Comparison of ENCODE assay signal across 19 mouse cellular contexts in genomic region chr4:104122364-104122763, GRCm38 (mm10).
A peak's percentile ranks its signal among the peaks of the same experiment; 100 is the strongest.
DNase-seq lines count a peak whose midpoint lies in the region; ATAC-seq and TF ChIP-seq lines count a peak whose summit lies in the region.
"Had no signal": no experiment of that assay in that cellular context is flagged by ENCODE, and none has a peak within 500 bp of the region (broad histone marks: within the 10 kb centered on the region; RNA-seq: fewer than 3 reads in every experiment).

No protein-coding gene starts in this region.

- 47% methylated on average over 1 of the region's 1 CpGs for WGBS in kidney, embryonic 15.5 days

- no peak overlapping the region for H3K9ac ChIP-seq in kidney, embryonic 15.5 days
- H3K9ac ChIP-seq: embryonic facial prominence, embryonic 12.5 days; forebrain, embryonic 15.5 days; heart, embryonic 15.5 days; hindbrain, embryonic 14.5 days had no signal

- no peaks in the 10 kb centered on the region for H3K4me1 ChIP-seq in kidney, embryonic 15.5 days
- H3K4me1 ChIP-seq in cortical plate, adult 2 months (ENCODE audit: control insufficient read depth, insufficient read depth, low read length) = peaks cover 6% of the 10 kb centered on the region; the same call in 1 of the 2 replicates
- H3K4me1 ChIP-seq: embryonic facial prominence, embryonic 12.5 days; forebrain, embryonic 15.5 days; heart, embryonic 15.5 days had no signal

- H3K27ac ChIP-seq in kidney, embryonic 15.5 days = no peak overlapping the region
- H3K27ac ChIP-seq in left cerebral cortex, adult 2 months = peak overlapping the region; percentile 20; the same call in 1 of the 2 replicates
- peak overlapping the region; percentile 49; the same call in 1 of the 2 replicates for H3K27ac ChIP-seq in cortical plate, adult 2 months (ENCODE audit: insufficient read depth, low read length)
- H3K27ac ChIP-seq: embryonic facial prominence, embryonic 12.5 days; forebrain, embryonic 15.5 days; heart, adult 2 months; heart, embryonic 15.5 days; hindbrain, embryonic 14.5 days had no signal

- H3K9me3 ChIP-seq in kidney, embryonic 15.5 days (replicated peaks) = no peaks in the 10 kb centered on the region
- H3K9me3 ChIP-seq: embryonic facial prominence, embryonic 12.5 days; forebrain, embryonic 15.5 days; heart, embryonic 15.5 days had no signal

- peak; percentile 9 for DNase-seq in kidney, postnatal 10 days
- DNase-seq in left cerebral cortex, adult 2 months (ENCODE audit: extremely low spot score in 1 of 2, low spot score in 2 of 2) = no peak
- no peak for DNase-seq in left cerebral cortex, adult 18-20 months (ENCODE audit: low spot score in 2 of 2)
- peak; percentile 43 for DNase-seq in telencephalon, adult 2 months (ENCODE audit: low read depth, low spot score)
- DNase-seq in cerebellum, postnatal 36 days = no peak
- DNase-seq: adrenal gland, adult 2 months; adrenal gland, postnatal 25 days; cerebellum, adult 2 months; cerebellum, postnatal 10 days; gastrocnemius, postnatal 14 days; heart, adult 2 months; heart, postnatal 14 days had no signal

- H3K4me3 ChIP-seq in kidney, embryonic 15.5 days (replicated peaks) = no peak overlapping the region
- H3K4me3 ChIP-seq in left cerebral cortex, adult 2 months = no peak overlapping the region
- H3K4me3 ChIP-seq in cortical plate, adult 2 months (ENCODE audit: insufficient read depth, low read length) = no peak overlapping the region
- H3K4me3 ChIP-seq: embryonic facial prominence, embryonic 12.5 days; forebrain, embryonic 15.5 days; heart, adult 2 months; heart, embryonic 15.5 days had no signal

- no peak overlapping the region for H3K4me2 ChIP-seq in kidney, embryonic 15.5 days
- H3K4me2 ChIP-seq: embryonic facial prominence, embryonic 12.5 days; forebrain, embryonic 15.5 days; heart, embryonic 11.5 days; heart, embryonic 15.5 days; hindbrain, embryonic 14.5 days had no signal

- peak; percentile 28 for TF ChIP-seq CTCF in left cerebral cortex, adult 2 months (IDR thresholded peaks at IDR 0.05)
- TF ChIP-seq CTCF in cortical plate, adult 2 months (IDR thresholded peaks at IDR 0.05; ENCODE audit: extremely low read depth, insufficient read depth, low read length) = peak; percentile 22; the same call in 1 of the 2 replicates

- H3K27me3 ChIP-seq in kidney, embryonic 15.5 days = no peaks in the 10 kb centered on the region
- H3K27me3 ChIP-seq: embryonic facial prominence, embryonic 12.5 days; forebrain, embryonic 15.5 days; heart, embryonic 15.5 days had no signal

- intact Hi-C loops in left cerebral cortex, adult 2 months (cut with DNase I) = loop anchor here (5.0 to 10.0 kb wide), 3 partner anchors 55 to 242 kb away; no protein-coding TSS in a partner anchor

- no peak for ATAC-seq in kidney, embryonic 15.5 days (replicated peaks; ENCODE audit: low FRiP score)
- ATAC-seq: forebrain, embryonic 15.5 days had no signal

- H3K36me3 ChIP-seq in kidney, embryonic 15.5 days = no peaks in the 10 kb centered on the region
- H3K36me3 ChIP-seq: embryonic facial prominence, embryonic 12.5 days; forebrain, embryonic 15.5 days; heart, embryonic 15.5 days had no signal

- TF ChIP-seq POLR2A in cortical plate, adult 2 months (IDR thresholded peaks at IDR 0.05; ENCODE audit: extremely low read depth, insufficient read depth, low read length) = no peak

Comparison
In these comparisons a context has a peak if more than half of its experiments do, and no peak if none do; other contexts are left out.
1. DNase-seq: peak in kidney, postnatal 10 days (single experiment) and telencephalon, adult 2 months (single experiment); none in left cerebral cortex, adult 2 months (0 of 2), left cerebral cortex, adult 18-20 months (0 of 2) and cerebellum, postnatal 36 days (0 of 2).